Mouse (Mus musculus) lung, postnatal 0 days (tissue): ENCODE measurements around the gene Myzap. TPM values are rescaled to one million over a fixed set of nuclear protein-coding genes. Genes with fewer than 3 reads are reported as not detected.

Experiments
- ATAC-seq: fragments of 200-750 bp; cut with Nextera tagmentation; 2 replicates; pipeline ENCODE4 v1.8.0; 2017; ENCODE audit warnings: moderate library complexity
- DNase-seq: peaks from one replicate; pipeline ENCODE4 v3.0.0-alpha.2; 2016; ENCODE audit warnings: low spot score
- H3K27ac ChIP-seq: fragments of 300-500 bp; sonication (generic); 2 replicates; pipeline ENCODE4 v1.5.1; 2014; ENCODE audit warnings: antibody characterized with exemption, mild to moderate bottlenecking, low read length, mixed read lengths
- H3K27me3 ChIP-seq: fragments of 300-500 bp; sonication (generic); replicated peaks from 2 replicates; pipeline ENCODE4 v1.6.1; 2014; ENCODE audit warnings: low read length, mixed read lengths; ENCODE audit not compliant: insufficient read depth
- H3K36me3 ChIP-seq: fragments of 300-500 bp; sonication (generic); 2 replicates; pipeline ENCODE4 v1.6.1; 2014; ENCODE audit warnings: low read length, mixed read lengths; ENCODE audit not compliant: insufficient read depth
- H3K4me1 ChIP-seq: fragments of 300-500 bp; sonication (generic); 2 replicates; pipeline ENCODE4 v1.6.1; 2014; ENCODE audit warnings: antibody characterized with exemption, low read depth, low read length, mixed read lengths; ENCODE audit not compliant: insufficient read depth
- H3K4me2 ChIP-seq: fragments of 300-500 bp; sonication (generic); replicated peaks from 2 replicates; pipeline ENCODE4 v1.6.1; 2014; ENCODE audit warnings: low read depth, mild to moderate bottlenecking, low read length, moderate library complexity, mixed read lengths
- H3K4me3 ChIP-seq: fragments of 300-500 bp; sonication (generic); 2 replicates; pipeline ENCODE4 v1.5.1; 2014; ENCODE audit warnings: low read depth, low read length
- H3K9ac ChIP-seq: fragments of 300-500 bp; sonication (generic); replicated peaks from 2 replicates; pipeline ENCODE4 v1.6.1; 2014; ENCODE audit warnings: low read depth, mild to moderate bottlenecking
- H3K9me3 ChIP-seq: fragments of 300-500 bp; sonication (generic); 2 replicates; pipeline ENCODE4 v1.6.1; 2016; ENCODE audit warnings: low read length, mixed read lengths
- CTCF ChIP-seq: IDR thresholded peaks from 2 replicates; pipeline ENCODE4 v1.5.1; 2016; ENCODE audit warnings: antibody characterized with exemption, mild to moderate bottlenecking
- EP300 ChIP-seq: IDR thresholded peaks from 2 replicates; pipeline ENCODE4 v1.6.1; 2016; ENCODE audit warnings: antibody characterized with exemption, mild to moderate bottlenecking, control low read depth
- WGBS: fragments of 180-500 bp; shearing (Covaris S2); extraction: QIAGEN DNeasy Blood & Tissue Kit; methylation state at CpG from one replicate; pipeline ENCODE4 v1.1.7; 2014; 5-methylcytosine and 5-hydroxymethylcytosine counted together
- polyA plus RNA-seq: library from polyadenylated mRNA; unstranded; fragments of >200 nt; fragmentation: Nextera tagmentation; extraction: Ambion mirVana; gene quantifications from 2 replicates; pipeline ENCODE4 v1.2.1, GENCODE M21; 2015

Myzap gene
- polyA plus RNA-seq, 1 experiment from 2014 or later = 126 TPM

- Histone ChIP-seq H3K36me3 (no peaks in the 10 kb centered on the region), H3K4me1 (peaks cover 8% of the 10 kb centered on the region; the same call in 1 of the 2 replicates), H3K27ac (peak overlapping the region; percentile 32; the same call in 1 of the 2 replicates), H3K9ac (peak overlapping the region; percentile 16; the same call in 1 of the 2 replicates), H3K9me3 (no peaks in the 10 kb centered on the region), H3K4me3 (peak overlapping the region; percentile 54), H3K27me3 (no peaks in the 10 kb centered on the region), H3K4me2 (peak overlapping the region; percentile 65)
- DNase-seq (no peak), ATAC-seq (no peak)
- 11% methylated on average over 5 of the region's 5 CpGs for WGBS
- TF ChIP-seq CTCF = no peak
- TF ChIP-seq EP300 = 0 out of 2 replicates have a peak, but pooled peaks have one; percentile 12
Observed at GRCm38 (mm10) chr9:71591106-71591505, 1.1 kb downstream of the Myzap start.

GRCm38 (mm10) chr9:71589771-71590170 lies 2.4 kb downstream of the Myzap start:
- Histone ChIP-seq H3K9me3 (no peaks in the 10 kb centered on the region), H3K27me3 (no peaks in the 10 kb centered on the region), H3K9ac (peak overlapping the region; percentile 23; the same call in 1 of the 2 replicates), H3K4me2 (peak overlapping the region; percentile 65), H3K36me3 (no peaks in the 10 kb centered on the region), H3K4me3 (peak overlapping the region; percentile 54), H3K27ac (peak overlapping the region; percentile 26; the same call in 1 of the 2 replicates), H3K4me1 (peaks cover 8% of the 10 kb centered on the region; the same call in 1 of the 2 replicates)
- WGBS = 30% methylated on average over 7 of the region's 7 CpGs
- no peak for TF ChIP-seq CTCF
- no peak for DNase-seq
- no peak for ATAC-seq

GRCm38 (mm10) chr9:71588930-71589592 lies 3.1 kb downstream of the Myzap start:
- Histone ChIP-seq H3K4me2 (peak overlapping the region; percentile 65), H3K4me3 (peak overlapping the region; percentile 54; the same call in 1 of the 2 replicates), H3K36me3 (no peaks in the 10 kb centered on the region), H3K27me3 (no peaks in the 10 kb centered on the region), H3K9me3 (no peaks in the 10 kb centered on the region), H3K4me1 (peaks cover 8% of the 10 kb centered on the region; the same call in 1 of the 2 replicates), H3K9ac (no peak overlapping the region), H3K27ac (no peak overlapping the region)
- TF ChIP-seq EP300 (0 out of 2 replicates have a peak, but pooled peaks have one; percentile 18), CTCF (no peak)
- ATAC-seq = no peak
- no peak for DNase-seq
- 26% methylated on average over 2 of the region's 2 CpGs for WGBS

GRCm38 (mm10) chr9:71586408-71586807 lies 5.8 kb downstream of the Myzap start:
- Histone ChIP-seq H3K36me3 (no peaks in the 10 kb centered on the region), H3K9me3 (no peaks in the 10 kb centered on the region), H3K27me3 (no peaks in the 10 kb centered on the region), H3K4me2 (no peak overlapping the region), H3K9ac (no peak overlapping the region), H3K27ac (0 out of 2 replicates have a peak overlapping the region, but pooled peaks have one; percentile 6), H3K4me1 (no peaks in the 10 kb centered on the region; the same call in 1 of the 2 replicates), H3K4me3 (no peak overlapping the region)
- ATAC-seq = peak; percentile 61
- no peak for TF ChIP-seq EP300
- no peak for TF ChIP-seq CTCF
- WGBS = 33% methylated on average over 3 of the region's 3 CpGs
- peak; percentile 70 for DNase-seq

- no peak overlapping the region for H3K27ac ChIP-seq
- H3K9ac ChIP-seq = no peak overlapping the region
- H3K4me3 ChIP-seq = no peak overlapping the region
- H3K36me3 ChIP-seq = no peaks in the 10 kb centered on the region
- DNase-seq (no peak), ATAC-seq (no peak)
- WGBS = 36% methylated on average over 1 of the region's 1 CpGs
- TF ChIP-seq CTCF (no peak), EP300 (no peak)
- no peaks in the 10 kb centered on the region for H3K27me3 ChIP-seq
- no peaks in the 10 kb centered on the region for H3K9me3 ChIP-seq
- H3K4me2 ChIP-seq = no peak overlapping the region
- no peaks in the 10 kb centered on the region; the same call in 1 of the 2 replicates for H3K4me1 ChIP-seq
Observed at GRCm38 (mm10) chr9:71582771-71583170, 9.4 kb downstream of the Myzap start.

GRCm38 (mm10) chr9:71578896-71579564 lies 13.1 kb downstream of the Myzap start:
- TF ChIP-seq CTCF = no peak
- peak; percentile 52; the same call in 1 of the 2 replicates for TF ChIP-seq EP300
- Histone ChIP-seq H3K4me3 (no peak overlapping the region), H3K27me3 (no peaks in the 10 kb centered on the region), H3K4me1 (no peaks in the 10 kb centered on the region), H3K4me2 (no peak overlapping the region), H3K27ac (peak overlapping the region; percentile 27; the same call in 1 of the 2 replicates), H3K9me3 (no peaks in the 10 kb centered on the region), H3K9ac (no peak overlapping the region), H3K36me3 (no peaks in the 10 kb centered on the region)
- ATAC-seq (0 out of 2 replicates have a peak, but pooled peaks have one; percentile 30), DNase-seq (peak; percentile 15)
- WGBS = 45% methylated on average over 7 of the region's 7 CpGs
